Mouse (Mus musculus): ENCODE data around the gene Crim1.

- TF ChIP-seq CTCF (IDR thresholded peaks at IDR 0.05; ENCODE audit: low read depth, low read length), result no peak
- no peak for TF ChIP-seq EP300 (IDR thresholded peaks at IDR 0.05; ENCODE audit: insufficient read depth, low read depth, low read length)
- TF ChIP-seq POLR2A (IDR thresholded peaks at IDR 0.05; ENCODE audit: insufficient read depth, low read length), result no peak
Measured at GRCm38 (mm10) chr17:78275507-78275813, 75.4 kb downstream of the Crim1 start.
